Mouse (Mus musculus) brain, embryonic 14.5 days (tissue): ENCODE results near the gene Ankrd52.

Experiments
- CTCF ChIP-seq: fragments of 200-500 bp; IDR thresholded peaks from 2 replicates; pipeline ENCODE4 v1.5.1; 2012; ENCODE audit warnings: inconsistent platforms, mild to moderate bottlenecking, moderate library complexity, borderline replicate concordance; ENCODE audit not compliant: insufficient read depth, insufficient read length; ENCODE audit errors: extremely low read depth
- POLR2A ChIP-seq: fragments of 200-500 bp; IDR thresholded peaks from 2 replicates; pipeline ENCODE4 v1.6.1; 2012; ENCODE audit warnings: mild to moderate bottlenecking, inconsistent platforms, borderline replicate concordance; ENCODE audit not compliant: poor library complexity, insufficient read depth, insufficient read length, severe bottlenecking; ENCODE audit errors: extremely low read depth

- TF ChIP-seq CTCF (no peak), POLR2A (no peak)
Observed at GRCm38 (mm10) chr10:128410560-128410845, 33.6 kb downstream of the Ankrd52 start.
